Mouse (Mus musculus): ENCODE data around the gene Gm11444. TPM values are rescaled to one million over a fixed set of nuclear protein-coding genes. Genes with fewer than 3 reads are reported as not detected.

Gene Gm11444
- polyA plus RNA-seq, 1 experiment from 2014 or later = not detected

DNA sequence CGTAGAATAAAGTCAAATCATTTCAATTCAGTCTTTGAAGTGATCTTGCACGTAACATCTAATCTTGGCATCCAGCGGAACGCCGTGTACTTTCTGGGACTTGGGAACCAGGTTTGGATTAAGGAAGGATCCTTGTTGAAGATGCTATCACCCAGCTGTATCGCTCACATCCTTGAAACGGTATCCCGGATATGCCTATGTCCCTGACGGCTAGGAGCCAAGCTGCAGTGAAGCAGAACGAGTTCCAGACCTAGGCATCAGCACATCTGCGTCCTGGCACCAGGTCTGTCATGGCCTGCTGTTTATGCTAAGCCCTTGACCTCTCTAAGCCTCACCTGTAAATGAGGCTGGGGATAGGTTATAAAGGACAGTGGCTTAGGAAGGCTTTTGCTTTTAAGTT is 49.8 kb downstream of the Gm11444 start:
- Histone ChIP-seq H3K9ac (replicated peaks) (no peak overlapping the region), H3K4me1 (ENCODE audit: insufficient read depth) (peaks cover 12% of the 10 kb centered on the region), H3K4me2 (ENCODE audit: low read depth, low read length) (no peak overlapping the region), H3K36me3 (replicated peaks; ENCODE audit: insufficient read depth, low read length) (no peaks in the 10 kb centered on the region), H3K9me3 (ENCODE audit: low read length) (no peaks in the 10 kb centered on the region), H3K27ac (ENCODE audit: low read depth) (no peak overlapping the region), H3K27me3 (ENCODE audit: insufficient read depth, low read length) (peaks cover 22% of the 10 kb centered on the region), H3K4me3 (ENCODE audit: low read depth, low read length) (no peak overlapping the region)
- TF ChIP-seq EP300 (IDR thresholded peaks at IDR 0.05; ENCODE audit: low read depth) (no peak), CTCF (IDR thresholded peaks at IDR 0.05; ENCODE audit: low read depth) (no peak)
- 74% methylated on average over 11 of the region's 11 CpGs for WGBS (ENCODE audit: insufficient replicate concordance)
- no peak for DNase-seq
- no peak for ATAC-seq

DNA sequence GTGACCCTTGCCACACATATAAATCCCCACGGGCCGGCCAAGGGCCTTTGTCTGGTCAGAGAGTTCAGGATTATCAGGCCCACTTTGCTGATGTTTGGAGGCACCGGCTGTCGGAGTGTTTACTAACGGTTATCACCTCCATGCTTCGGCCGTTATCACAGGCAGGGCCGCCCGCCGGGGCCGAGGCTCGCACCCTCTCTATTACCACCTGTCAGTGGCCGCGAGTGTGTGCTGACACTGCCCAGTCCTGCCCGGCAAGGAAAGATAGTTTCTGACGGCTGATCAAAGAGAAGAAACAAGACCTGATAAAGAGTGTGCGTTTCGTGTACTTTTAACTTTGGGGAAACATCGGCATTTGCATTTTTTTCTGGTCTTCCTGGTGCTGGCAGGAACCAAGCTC is 50.3 kb downstream of the Gm11444 start:
- no peak overlapping the region for H3K9ac ChIP-seq (replicated peaks)
- peak; percentile 32; the same call in 1 of the 2 replicates for ATAC-seq
- H3K9me3 ChIP-seq (ENCODE audit: low read length) = no peaks in the 10 kb centered on the region
- DNase-seq = peak; percentile 26
- peak overlapping the region; percentile 52 for H3K4me2 ChIP-seq (ENCODE audit: low read depth, low read length)
- 28% methylated on average over 19 of the region's 19 CpGs for WGBS (ENCODE audit: insufficient replicate concordance)
- TF ChIP-seq EP300 (IDR thresholded peaks at IDR 0.05; ENCODE audit: low read depth) = no peak; the same call in 1 of the 2 replicates
- no peak for TF ChIP-seq CTCF (IDR thresholded peaks at IDR 0.05; ENCODE audit: low read depth)
- no peaks in the 10 kb centered on the region for H3K36me3 ChIP-seq (replicated peaks; ENCODE audit: insufficient read depth, low read length)
- no peak overlapping the region; the same call in 1 of the 2 replicates for H3K4me3 ChIP-seq (ENCODE audit: low read depth, low read length)
- no peak overlapping the region for H3K27ac ChIP-seq (ENCODE audit: low read depth)
- peaks cover 22% of the 10 kb centered on the region for H3K27me3 ChIP-seq (ENCODE audit: insufficient read depth, low read length)
- H3K4me1 ChIP-seq (ENCODE audit: insufficient read depth) = peaks cover 12% of the 10 kb centered on the region

DNA sequence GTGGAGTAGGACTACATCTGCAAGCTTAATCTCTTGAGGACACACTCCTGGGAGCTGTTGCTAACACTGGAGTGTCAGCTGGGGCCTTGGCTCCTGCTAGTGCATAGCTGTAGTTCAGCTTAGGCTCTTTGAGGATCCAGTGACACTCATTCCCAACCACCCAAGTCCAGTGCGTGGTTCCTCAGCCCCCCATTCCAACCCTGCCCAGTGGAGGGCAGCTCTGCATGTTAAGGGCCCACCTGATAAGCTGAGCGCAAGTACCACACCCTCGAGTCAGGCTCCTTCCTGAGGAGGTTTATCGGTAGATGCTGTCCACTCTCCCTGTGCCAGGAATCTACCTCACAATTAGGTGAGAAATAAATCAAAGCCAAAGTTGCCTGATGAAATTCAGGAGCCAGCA is 50.7 kb downstream of the Gm11444 start:
- 35% methylated on average over 4 of the region's 4 CpGs for WGBS (ENCODE audit: insufficient replicate concordance)
- no peaks in the 10 kb centered on the region for H3K36me3 ChIP-seq (replicated peaks; ENCODE audit: insufficient read depth, low read length)
- peaks cover 22% of the 10 kb centered on the region for H3K27me3 ChIP-seq (ENCODE audit: insufficient read depth, low read length)
- no peak overlapping the region; the same call in 1 of the 2 replicates for H3K4me3 ChIP-seq (ENCODE audit: low read depth, low read length)
- no peaks in the 10 kb centered on the region for H3K9me3 ChIP-seq (ENCODE audit: low read length)
- peaks cover 11% of the 10 kb centered on the region for H3K4me1 ChIP-seq (ENCODE audit: insufficient read depth)
- peak; percentile 47; the same call in 1 of the 2 replicates for ATAC-seq
- DNase-seq = no peak
- TF ChIP-seq EP300 (IDR thresholded peaks at IDR 0.05; ENCODE audit: low read depth) = no peak; the same call in 1 of the 2 replicates
- peak; percentile 47 for TF ChIP-seq CTCF (IDR thresholded peaks at IDR 0.05; ENCODE audit: low read depth)
- H3K9ac ChIP-seq (replicated peaks) = no peak overlapping the region
- peak overlapping the region; percentile 52 for H3K4me2 ChIP-seq (ENCODE audit: low read depth, low read length)
- no peak overlapping the region for H3K27ac ChIP-seq (ENCODE audit: low read depth)

Other genes with a start within 250 kb of the Gm11444 start
- 0.66 and 0.75 TPM in 2 replicates for gene Tbx2, start 17.8 kb downstream of the Gm11444 start, polyA plus RNA-seq (2015; fragmentation: Nextera tagmentation; extraction: Ambion mirVana)
- gene Tbx4, start 36.1 kb upstream of the Gm11444 start, polyA plus RNA-seq (2015; fragmentation: Nextera tagmentation; extraction: Ambion mirVana) = not detected in 2 replicates

Data from liver, postnatal 0 days (tissue).